Mouse (Mus musculus): ENCODE data around the gene Eefsec. TPM values are rescaled to one million over a fixed set of nuclear protein-coding genes. Genes with fewer than 3 reads are reported as not detected.
A peak's percentile ranks its signal among the peaks of the same experiment; 100 is the strongest.

Gene Eefsec
- polyA plus RNA-seq, 1 experiment from 2014 or later = 15.3 TPM

- ATAC-seq (ENCODE audit: low read depth) = peak; percentile 38
- no peak overlapping the region for H3K4me3 ChIP-seq (ENCODE audit: low read depth, low read length)
- no peak overlapping the region for H3K9ac ChIP-seq (ENCODE audit: low read depth, low read length)
- no peaks in the 10 kb centered on the region for H3K27me3 ChIP-seq (ENCODE audit: control insufficient read depth, insufficient read depth, low read depth, low read length)
- H3K36me3 ChIP-seq (ENCODE audit: control insufficient read depth, insufficient read depth) = no peaks in the 10 kb centered on the region
- peaks cover 57% of the 10 kb centered on the region for H3K4me1 ChIP-seq (ENCODE audit: control insufficient read depth, low read depth, low read length)
- WGBS (ENCODE audit: insufficient replicate concordance) = 87% methylated on average over 1 of the region's 1 CpGs
- peak overlapping the region; percentile 64 for H3K27ac ChIP-seq (ENCODE audit: low read length)
- peak overlapping the region; percentile 17; the same call in 1 of the 2 replicates for H3K4me2 ChIP-seq (ENCODE audit: low read depth, low read length)
- no peaks in the 10 kb centered on the region for H3K9me3 ChIP-seq (replicated peaks; ENCODE audit: control insufficient read depth, low read length)
These were observed 194.9 kb downstream of the Eefsec start for GRCm38 (mm10) chr6:88251396-88251795.

GRCm38 (mm10) chr6:88249231-88249630, 197.1 kb downstream of the Eefsec start:
- ATAC-seq (ENCODE audit: low read depth) = no peak
- WGBS (ENCODE audit: insufficient replicate concordance) = 64% methylated on average over 1 of the region's 1 CpGs
- H3K4me2 ChIP-seq (ENCODE audit: low read depth, low read length) = no peak overlapping the region
- H3K36me3 ChIP-seq (ENCODE audit: control insufficient read depth, insufficient read depth) = no peaks in the 10 kb centered on the region
- peaks cover 37% of the 10 kb centered on the region for H3K4me1 ChIP-seq (ENCODE audit: control insufficient read depth, low read depth, low read length)
- no peak overlapping the region for H3K27ac ChIP-seq (ENCODE audit: low read length)
- H3K9me3 ChIP-seq (replicated peaks; ENCODE audit: control insufficient read depth, low read length) = no peaks in the 10 kb centered on the region
- no peak overlapping the region for H3K4me3 ChIP-seq (ENCODE audit: low read depth, low read length)
- no peaks in the 10 kb centered on the region for H3K27me3 ChIP-seq (ENCODE audit: control insufficient read depth, insufficient read depth, low read depth, low read length)
- H3K9ac ChIP-seq (ENCODE audit: low read depth, low read length) = no peak overlapping the region

GRCm38 (mm10) chr6:88242604-88243003, 203.7 kb downstream of the Eefsec start:
- Histone ChIP-seq H3K36me3 (ENCODE audit: control insufficient read depth, insufficient read depth) (no peaks in the 10 kb centered on the region), H3K4me3 (ENCODE audit: low read depth, low read length) (no peak overlapping the region), H3K27ac (ENCODE audit: low read length) (no peak overlapping the region), H3K4me1 (ENCODE audit: control insufficient read depth, low read depth, low read length) (no peaks in the 10 kb centered on the region), H3K27me3 (ENCODE audit: control insufficient read depth, insufficient read depth, low read depth, low read length) (peaks cover 4% of the 10 kb centered on the region; the same call in 1 of the 2 replicates), H3K9ac (ENCODE audit: low read depth, low read length) (no peak overlapping the region), H3K9me3 (replicated peaks; ENCODE audit: control insufficient read depth, low read length) (no peaks in the 10 kb centered on the region), H3K4me2 (ENCODE audit: low read depth, low read length) (no peak overlapping the region)
- 2% methylated on average over 15 of the region's 15 CpGs for WGBS (ENCODE audit: insufficient replicate concordance)
- peak; percentile 61 for ATAC-seq (ENCODE audit: low read depth)

GRCm38 (mm10) chr6:88236513-88236912, 209.8 kb downstream of the Eefsec start:
- Histone ChIP-seq H3K4me1 (ENCODE audit: control insufficient read depth, low read depth, low read length) (no peaks in the 10 kb centered on the region; the same call in 1 of the 2 replicates), H3K27ac (ENCODE audit: low read length) (no peak overlapping the region), H3K9me3 (replicated peaks; ENCODE audit: control insufficient read depth, low read length) (no peaks in the 10 kb centered on the region), H3K36me3 (ENCODE audit: control insufficient read depth, insufficient read depth) (no peaks in the 10 kb centered on the region), H3K27me3 (ENCODE audit: control insufficient read depth, insufficient read depth, low read depth, low read length) (peaks cover 40% of the 10 kb centered on the region), H3K9ac (ENCODE audit: low read depth, low read length) (no peak overlapping the region), H3K4me3 (ENCODE audit: low read depth, low read length) (no peak overlapping the region), H3K4me2 (ENCODE audit: low read depth, low read length) (no peak overlapping the region)
- 27% methylated on average over 7 of the region's 7 CpGs for WGBS (ENCODE audit: insufficient replicate concordance)
- no peak for ATAC-seq (ENCODE audit: low read depth)

GRCm38 (mm10) chr6:88235983-88236382, 210.4 kb downstream of the Eefsec start:
- Histone ChIP-seq H3K27ac (ENCODE audit: low read length) (no peak overlapping the region), H3K4me1 (ENCODE audit: control insufficient read depth, low read depth, low read length) (no peaks in the 10 kb centered on the region; the same call in 1 of the 2 replicates), H3K9ac (ENCODE audit: low read depth, low read length) (no peak overlapping the region), H3K4me3 (ENCODE audit: low read depth, low read length) (no peak overlapping the region), H3K27me3 (ENCODE audit: control insufficient read depth, insufficient read depth, low read depth, low read length) (peaks cover 42% of the 10 kb centered on the region), H3K36me3 (ENCODE audit: control insufficient read depth, insufficient read depth) (no peaks in the 10 kb centered on the region), H3K4me2 (ENCODE audit: low read depth, low read length) (no peak overlapping the region), H3K9me3 (replicated peaks; ENCODE audit: control insufficient read depth, low read length) (no peaks in the 10 kb centered on the region)
- ATAC-seq (ENCODE audit: low read depth) = no peak
- 14% methylated on average over 17 of the region's 17 CpGs for WGBS (ENCODE audit: insufficient replicate concordance)

GRCm38 (mm10) chr6:88235461-88235860, 210.9 kb downstream of the Eefsec start:
- no peaks in the 10 kb centered on the region for H3K9me3 ChIP-seq (replicated peaks; ENCODE audit: control insufficient read depth, low read length)
- no peak overlapping the region for H3K4me2 ChIP-seq (ENCODE audit: low read depth, low read length)
- H3K4me1 ChIP-seq (ENCODE audit: control insufficient read depth, low read depth, low read length) = no peaks in the 10 kb centered on the region; the same call in 1 of the 2 replicates
- no peaks in the 10 kb centered on the region for H3K36me3 ChIP-seq (ENCODE audit: control insufficient read depth, insufficient read depth)
- H3K27ac ChIP-seq (ENCODE audit: low read length) = no peak overlapping the region
- peaks cover 42% of the 10 kb centered on the region for H3K27me3 ChIP-seq (ENCODE audit: control insufficient read depth, insufficient read depth, low read depth, low read length)
- no peak overlapping the region for H3K4me3 ChIP-seq (ENCODE audit: low read depth, low read length)
- ATAC-seq (ENCODE audit: low read depth) = no peak
- H3K9ac ChIP-seq (ENCODE audit: low read depth, low read length) = no peak overlapping the region
- WGBS (ENCODE audit: insufficient replicate concordance) = 38% methylated on average over 8 of the region's 8 CpGs

GRCm38 (mm10) chr6:88233996-88234395, 212.3 kb downstream of the Eefsec start:
- Histone ChIP-seq H3K4me3 (ENCODE audit: low read depth, low read length) (no peak overlapping the region), H3K4me2 (ENCODE audit: low read depth, low read length) (no peak overlapping the region), H3K4me1 (ENCODE audit: control insufficient read depth, low read depth, low read length) (no peaks in the 10 kb centered on the region; the same call in 1 of the 2 replicates), H3K27me3 (ENCODE audit: control insufficient read depth, insufficient read depth, low read depth, low read length) (peaks cover 43% of the 10 kb centered on the region), H3K36me3 (ENCODE audit: control insufficient read depth, insufficient read depth) (no peaks in the 10 kb centered on the region), H3K9me3 (replicated peaks; ENCODE audit: control insufficient read depth, low read length) (no peaks in the 10 kb centered on the region), H3K9ac (ENCODE audit: low read depth, low read length) (no peak overlapping the region), H3K27ac (ENCODE audit: low read length) (no peak overlapping the region)
- 62% methylated on average over 8 of the region's 8 CpGs for WGBS (ENCODE audit: insufficient replicate concordance)
- ATAC-seq (ENCODE audit: low read depth) = no peak

GRCm38 (mm10) chr6:88232221-88232620, 214.1 kb downstream of the Eefsec start:
- no peak for ATAC-seq (ENCODE audit: low read depth)
- H3K9ac ChIP-seq (ENCODE audit: low read depth, low read length) = no peak overlapping the region
- H3K27me3 ChIP-seq (ENCODE audit: control insufficient read depth, insufficient read depth, low read depth, low read length) = peaks cover 53% of the 10 kb centered on the region

GRCm38 (mm10) chr6:88231821-88232220, 214.5 kb downstream of the Eefsec start:
- Histone ChIP-seq H3K27ac (ENCODE audit: low read length) (no peak overlapping the region), H3K4me1 (ENCODE audit: control insufficient read depth, low read depth, low read length) (no peaks in the 10 kb centered on the region; the same call in 1 of the 2 replicates), H3K4me2 (ENCODE audit: low read depth, low read length) (no peak overlapping the region), H3K9me3 (replicated peaks; ENCODE audit: control insufficient read depth, low read length) (no peaks in the 10 kb centered on the region), H3K4me3 (ENCODE audit: low read depth, low read length) (no peak overlapping the region), H3K9ac (ENCODE audit: low read depth, low read length) (no peak overlapping the region), H3K36me3 (ENCODE audit: control insufficient read depth, insufficient read depth) (no peaks in the 10 kb centered on the region), H3K27me3 (ENCODE audit: control insufficient read depth, insufficient read depth, low read depth, low read length) (peaks cover 53% of the 10 kb centered on the region)
- 56% methylated on average over 7 of the region's 7 CpGs for WGBS (ENCODE audit: insufficient replicate concordance)
- no peak for ATAC-seq (ENCODE audit: low read depth)

More at GRCm38 (mm10) chr6:88232221-88232620, 214.1 kb downstream of the Eefsec start:
- no peaks in the 10 kb centered on the region for H3K9me3 ChIP-seq (replicated peaks; ENCODE audit: control insufficient read depth, low read length)
- H3K36me3 ChIP-seq (ENCODE audit: control insufficient read depth, insufficient read depth) = no peaks in the 10 kb centered on the region
- no peak overlapping the region for H3K27ac ChIP-seq (ENCODE audit: low read length)
- H3K4me2 ChIP-seq (ENCODE audit: low read depth, low read length) = no peak overlapping the region
- no peak overlapping the region for H3K4me3 ChIP-seq (ENCODE audit: low read depth, low read length)
- 48% methylated on average over 6 of the region's 6 CpGs for WGBS (ENCODE audit: insufficient replicate concordance)
- no peaks in the 10 kb centered on the region; the same call in 1 of the 2 replicates for H3K4me1 ChIP-seq (ENCODE audit: control insufficient read depth, low read depth, low read length)

Data from liver, embryonic 16.5 days (tissue).